Mouse (Mus musculus) ES-E14 (cell line): ENCODE results near the gene Edil3. TPM values are rescaled to one million over a fixed set of nuclear protein-coding genes. Genes with fewer than 3 reads are reported as not detected.

Experiments
- DNase-seq: peaks from one replicate; pipeline ENCODE4 v3.0.0-alpha.2; 2013; ENCODE audit warnings: low read depth, low spot score
- H3K27ac ChIP-seq: 2 replicates; pipeline ENCODE4 v1.5.1; 2012; ENCODE audit warnings: low read depth, mild to moderate bottlenecking, low read length, moderate library complexity, mixed read lengths; ENCODE audit not compliant: poor library complexity, insufficient read depth, severe bottlenecking
- H3K36me3 ChIP-seq: 2 replicates; pipeline ENCODE4 v1.6.1; 2012; ENCODE audit warnings: mild to moderate bottlenecking, low read length, moderate library complexity, mixed read lengths; ENCODE audit not compliant: control insufficient read depth, poor library complexity, insufficient read depth, severe bottlenecking
- H3K4me1 ChIP-seq, 2 experiments: fragments of 150-350 bp in 1 of 2; sonication (generic) in 1 of 2; 2 replicates each; pipeline ENCODE4 v1.6.1; 2012; ENCODE audit warnings: low read length in 2 of 2, mild to moderate bottlenecking in 1 of 2, mixed read lengths in 1 of 2; ENCODE audit not compliant: control insufficient read depth in 2 of 2, insufficient read depth in 2 of 2, poor library complexity in 1 of 2
- H3K4me3 ChIP-seq, 2 experiments: fragments of 150-350 bp in 1 of 2; sonication (generic) in 1 of 2; 2 replicates each; pipeline ENCODE4 v1.5.1; 2012; ENCODE audit warnings: low read length in 2 of 2, low read depth in 1 of 2, mild to moderate bottlenecking in 1 of 2, mixed read lengths in 1 of 2; ENCODE audit not compliant: insufficient read depth in 1 of 2, poor library complexity in 1 of 2, severe bottlenecking in 1 of 2
- H3K9ac ChIP-seq: 2 replicates; pipeline ENCODE4 v1.6.1; 2012; ENCODE audit warnings: low read depth, mild to moderate bottlenecking, low read length, mixed read lengths; ENCODE audit not compliant: poor library complexity, insufficient read depth, severe bottlenecking
- H3K9me3 ChIP-seq: fragments of 150-350 bp; sonication (generic); 2 replicates; pipeline ENCODE4 v1.6.1; 2012; ENCODE audit warnings: low read depth, mild to moderate bottlenecking, low read length; ENCODE audit not compliant: control insufficient read depth, insufficient read depth
- CHD2 ChIP-seq: IDR thresholded peaks from 2 replicates; pipeline ENCODE4 v1.6.1; 2014; ENCODE audit warnings: mild to moderate bottlenecking, low read depth, low read length, inconsistent platforms
- HCFC1 ChIP-seq: IDR thresholded peaks from 2 replicates; pipeline ENCODE4 v1.6.1; 2012; ENCODE audit warnings: low read length, inconsistent platforms, borderline replicate concordance; ENCODE audit not compliant: insufficient read depth
- MAFK ChIP-seq: IDR thresholded peaks from 2 replicates; pipeline ENCODE4 v1.6.1; 2014; ENCODE audit warnings: mild to moderate bottlenecking, low read depth, low read length, inconsistent platforms; ENCODE audit not compliant: insufficient read depth
- ZC3H11A ChIP-seq: IDR thresholded peaks from 2 replicates; pipeline ENCODE4 v1.6.1; 2012; ENCODE audit warnings: low read depth, mild to moderate bottlenecking, inconsistent platforms, low read length, borderline replicate concordance
- ZNF384 ChIP-seq: IDR thresholded peaks from 2 replicates; pipeline ENCODE4 v1.6.1; 2012; ENCODE audit warnings: low read depth, low read length, inconsistent platforms
- in situ Hi-C, 2 experiments: fragments of 600-800 bp; cut with MboI; formaldehyde crosslinking; loops; one replicate each; pipeline ENCODE4 v1.15.1; 2025; ENCODE audit warnings: low sequenced_read_pairs in 2 of 2, inconsistent platforms in 1 of 2; ENCODE audit not compliant: unreplicated experiment in 2 of 2
- total RNA-seq: library from RNA; depleted of rRNA; stranded (reverse); fragments of 300-350 nt; gene quantifications from 2 replicates; pipeline ENCODE4 v1.2.3, GENCODE M21; 2012

Gene Edil3
- total RNA-seq, 1 experiment = 0.89 TPM

DNA sequence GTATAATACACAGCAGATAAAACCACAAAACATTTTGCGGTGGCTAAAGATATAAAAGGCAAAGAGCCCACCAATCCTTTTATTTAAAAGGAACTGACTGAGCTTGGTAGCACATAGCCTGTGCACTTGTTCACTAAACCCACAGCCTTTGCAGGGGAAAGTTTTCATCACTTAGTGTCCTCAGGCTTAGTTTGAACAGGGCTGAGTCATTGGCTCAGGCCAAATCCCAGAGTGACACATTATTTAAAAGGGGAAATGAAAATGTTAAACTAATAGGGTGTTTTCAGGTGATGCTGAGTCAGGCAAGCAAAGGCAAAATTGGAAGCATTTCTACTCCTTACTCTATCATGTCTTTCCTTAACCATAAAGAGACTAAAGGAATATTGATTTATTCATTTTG is 11.2 kb upstream of the Edil3 start:
- Histone ChIP-seq H3K9me3 (no peaks in the 10 kb centered on the region), H3K4me1 (no peaks in the 10 kb centered on the region), H3K4me3 (no peak overlapping the region), H3K36me3 (no peaks in the 10 kb centered on the region), H3K9ac (no peak overlapping the region), H3K27ac (no peak overlapping the region)
- TF ChIP-seq ZNF384 (no peak), ZC3H11A (no peak), CHD2 (no peak), MAFK (no peak), HCFC1 (no peak)
- no peak for DNase-seq
- in situ Hi-C loops = no loop called here

DNA sequence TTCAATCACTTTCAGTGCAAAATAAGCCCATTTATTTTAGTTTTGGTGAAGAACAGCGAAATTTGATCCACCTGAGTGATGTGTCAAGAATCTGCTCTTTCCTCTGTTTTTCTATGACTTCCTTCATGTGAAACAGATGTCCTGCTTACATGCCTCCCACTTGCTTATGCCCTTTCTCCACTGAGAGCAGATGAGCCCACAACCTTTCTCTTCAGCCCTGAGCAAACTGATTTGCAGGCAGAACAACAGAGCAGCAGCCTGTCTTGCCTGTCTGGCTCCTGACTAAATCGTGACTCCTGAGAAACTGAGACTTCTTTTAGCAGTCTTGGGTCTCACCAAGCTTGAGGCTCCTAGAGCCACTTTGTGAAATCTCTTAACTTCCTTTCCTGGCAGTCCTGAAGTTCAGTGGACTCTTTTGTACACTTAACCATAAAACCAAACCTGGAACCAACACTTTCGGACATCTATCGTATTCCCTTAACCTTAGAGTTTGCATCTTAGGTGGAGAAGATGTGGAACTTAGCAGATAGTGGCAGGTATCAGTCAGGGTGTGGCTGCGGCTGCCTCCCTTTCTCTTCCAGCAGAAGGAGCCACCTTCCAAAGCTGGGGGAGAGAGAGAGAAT is 475 bp upstream of the Edil3 start:
- Histone ChIP-seq H3K9me3 (no peaks in the 10 kb centered on the region), H3K9ac (no peak overlapping the region), H3K4me1 (peaks cover 0 to 2% of the 10 kb centered on the region in 2 experiments; a peak in 1 of 4 replicates), H3K4me3 (peak overlapping the region; percentile 65 to 66; a peak in 2 of 4 replicates), H3K36me3 (no peaks in the 10 kb centered on the region), H3K27ac (no peak overlapping the region)
- in situ Hi-C loops = no loop called here
- DNase-seq = no peak
- no peak for TF ChIP-seq CHD2
- no peak for TF ChIP-seq ZC3H11A
- no peak for TF ChIP-seq MAFK
- no peak for TF ChIP-seq HCFC1
- no peak for TF ChIP-seq ZNF384

DNA sequence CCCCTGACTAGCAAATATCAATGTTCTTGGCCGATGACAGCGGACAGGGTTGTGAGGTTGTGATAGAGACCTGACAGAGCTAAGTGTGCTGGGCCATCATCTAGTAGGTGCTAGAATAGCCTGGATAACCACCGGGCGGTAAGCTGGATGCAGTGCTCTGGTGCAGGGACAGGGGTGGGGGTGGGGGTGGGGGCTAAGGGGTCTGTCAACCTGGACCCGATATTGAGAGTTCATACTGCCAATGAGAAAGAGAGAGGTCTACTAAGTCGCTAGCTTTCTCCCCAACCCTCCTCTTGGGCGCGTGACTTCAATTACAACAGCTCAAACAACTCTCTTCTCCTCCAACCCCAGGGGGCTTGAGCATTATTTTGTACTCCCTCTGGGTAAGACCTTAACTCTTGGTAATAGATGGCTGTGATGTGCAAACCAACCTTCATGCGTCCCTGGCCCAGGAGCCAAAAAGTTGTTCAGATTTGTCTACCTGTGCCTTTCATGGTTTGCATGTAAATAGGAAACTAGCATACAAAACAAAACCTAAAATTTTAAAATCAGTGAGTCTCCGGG is 1.1 kb downstream of the Edil3 start:
- TF ChIP-seq HCFC1 (no peak), ZC3H11A (no peak), ZNF384 (no peak), MAFK (no peak), CHD2 (no peak)
- no peaks in the 10 kb centered on the region for H3K9me3 ChIP-seq
- in situ Hi-C loops = no loop called here
- no peak overlapping the region for H3K9ac ChIP-seq
- DNase-seq = no peak
- H3K27ac ChIP-seq = no peak overlapping the region
- no peaks in the 10 kb centered on the region for H3K36me3 ChIP-seq
- peak overlapping the region; percentile 65 to 66; a peak in 2 of 4 replicates for H3K4me3 ChIP-seq
- peaks cover 0 to 2% of the 10 kb centered on the region in 2 experiments; a peak in 1 of 4 replicates for H3K4me1 ChIP-seq

DNA sequence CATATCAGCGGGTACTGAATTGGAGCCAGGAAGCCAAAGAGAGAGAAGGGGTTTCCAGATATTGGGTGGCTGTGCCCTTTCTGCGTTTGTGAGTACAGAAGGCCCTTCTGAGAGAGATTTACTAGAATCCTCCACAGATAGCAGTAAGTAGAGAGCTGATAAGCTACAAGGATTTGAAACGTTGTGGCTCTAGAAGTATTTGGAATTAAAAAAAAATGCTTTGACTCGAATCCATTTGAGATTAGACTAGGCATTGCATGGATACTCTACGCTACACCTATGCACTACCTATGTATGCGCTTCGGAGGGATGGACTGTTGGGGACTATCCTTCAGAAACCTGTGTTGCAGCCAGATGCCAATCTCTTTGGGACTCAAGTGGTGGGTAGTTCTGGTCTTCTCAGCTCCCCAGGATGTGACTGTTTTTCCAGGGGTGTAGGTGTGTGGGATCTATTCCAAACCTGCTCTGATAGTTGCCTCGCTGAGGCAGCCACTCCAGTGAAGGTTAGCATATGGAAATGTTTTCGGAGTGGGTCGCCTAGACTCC is 1.8 kb downstream of the Edil3 start:
- H3K27ac ChIP-seq = no peak overlapping the region
- in situ Hi-C loops = no loop called here
- H3K36me3 ChIP-seq = no peaks in the 10 kb centered on the region
- H3K9ac ChIP-seq = no peak overlapping the region
- no peak overlapping the region for H3K4me3 ChIP-seq
- TF ChIP-seq CHD2 = no peak
- no peak for TF ChIP-seq ZC3H11A
- TF ChIP-seq HCFC1 = no peak
- TF ChIP-seq ZNF384 = no peak
- no peak for TF ChIP-seq MAFK
- no peaks in the 10 kb centered on the region for H3K9me3 ChIP-seq
- no peak for DNase-seq
- peaks cover 0 to 2% of the 10 kb centered on the region in 2 experiments; a peak in 1 of 4 replicates for H3K4me1 ChIP-seq
